Mouse (Mus musculus) layer of hippocampus, postnatal 25 days (tissue): ENCODE measurements at regions not wholly inside any gene's neighbourhood (a gene's known extent, or its start where the extent isn't known, plus 50 kb on each side); places are given as distances from the start of the nearest gene placed in this dataset.

Experiments used
- DNase-seq, 2 experiments: peaks; one replicate each; pipeline ENCODE4 v3.0.0; 2022; ENCODE audit warnings: mixed read lengths in 2 of 2, low spot score in 1 of 2; ENCODE audit errors: extremely low spot score in 1 of 2

DNA sequence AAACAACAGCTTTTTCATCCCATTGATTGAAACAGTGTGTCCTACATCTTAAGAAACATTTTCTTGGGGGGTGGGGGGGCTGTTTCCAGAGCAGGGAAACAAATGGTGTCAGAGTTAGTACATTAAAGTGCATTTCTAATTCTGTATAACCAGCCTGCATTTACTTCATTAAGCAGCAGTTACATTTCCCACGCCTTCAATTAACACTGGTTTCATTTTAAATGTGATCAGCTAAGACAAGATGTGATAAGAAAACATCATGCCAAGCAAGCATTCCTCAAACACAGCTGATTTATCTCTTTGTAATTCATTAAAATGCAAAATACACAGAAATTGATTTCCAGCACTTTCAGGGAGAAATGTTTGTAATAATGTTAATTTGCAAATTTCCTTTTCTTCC, 122.0 kb downstream of the Olfr1505 start:
- DNase-seq, result no peak

DNA sequence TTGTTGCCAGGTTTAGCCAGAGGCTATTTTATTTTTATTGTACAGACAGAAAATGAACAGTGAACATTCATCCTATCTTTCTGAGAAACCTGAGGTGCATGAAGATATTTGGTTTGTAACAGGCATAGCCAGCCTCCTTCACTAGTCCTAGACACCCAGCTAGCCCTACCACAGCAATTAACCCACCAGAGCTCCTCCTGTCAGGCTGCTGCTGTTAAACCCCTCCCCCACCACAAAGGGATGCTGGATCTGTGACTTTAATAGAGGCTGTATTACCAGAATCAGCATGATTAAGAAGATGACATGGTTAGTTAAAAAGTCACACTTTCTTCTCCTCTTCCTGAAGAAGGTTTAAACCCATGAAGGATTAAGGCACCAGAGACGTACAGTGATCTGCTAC, 122.5 kb downstream of the Olfr1505 start:
- no peak for DNase-seq

DNA sequence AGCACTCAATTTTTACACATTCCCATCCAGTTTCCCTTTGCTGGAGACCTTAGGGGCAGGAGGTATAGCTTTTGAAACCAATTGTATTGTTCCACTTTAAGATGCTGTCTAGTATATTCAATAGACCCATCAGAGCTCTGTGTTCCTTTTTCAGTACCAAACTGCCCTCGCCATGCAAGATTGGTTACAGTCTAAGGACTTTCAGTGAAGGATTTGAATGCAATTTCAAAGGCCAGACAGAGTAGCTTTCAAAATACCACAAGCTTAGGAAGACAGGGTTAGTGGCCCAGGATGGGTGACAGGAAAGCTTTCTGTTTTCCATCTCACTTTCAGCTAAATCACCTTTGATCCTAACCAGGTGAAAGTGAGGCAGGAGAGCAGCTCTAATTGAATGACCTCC, 123.4 kb downstream of the Olfr1505 start:
- DNase-seq, result no peak

DNA sequence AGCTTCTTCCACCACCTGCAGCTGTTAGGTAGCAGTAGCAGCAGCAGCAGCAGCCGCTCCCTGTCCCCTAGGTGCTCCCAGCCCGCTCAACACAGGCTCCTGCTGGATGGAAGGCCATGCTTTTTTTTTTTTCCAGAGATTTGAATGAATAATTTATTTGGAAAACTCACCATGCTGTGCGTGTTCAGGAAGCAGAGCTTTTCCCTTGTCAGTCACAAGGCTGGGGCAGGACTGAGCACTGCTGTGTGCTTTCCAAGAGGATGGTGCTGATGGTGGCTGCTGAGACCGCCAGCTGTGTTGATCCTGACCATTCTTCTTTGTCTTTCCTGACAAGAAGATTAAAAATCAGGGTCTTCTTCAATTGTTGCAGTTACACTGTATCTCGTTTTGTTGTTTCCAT, 129.4 kb downstream of the Olfr1505 start:
- no peak for DNase-seq

DNA sequence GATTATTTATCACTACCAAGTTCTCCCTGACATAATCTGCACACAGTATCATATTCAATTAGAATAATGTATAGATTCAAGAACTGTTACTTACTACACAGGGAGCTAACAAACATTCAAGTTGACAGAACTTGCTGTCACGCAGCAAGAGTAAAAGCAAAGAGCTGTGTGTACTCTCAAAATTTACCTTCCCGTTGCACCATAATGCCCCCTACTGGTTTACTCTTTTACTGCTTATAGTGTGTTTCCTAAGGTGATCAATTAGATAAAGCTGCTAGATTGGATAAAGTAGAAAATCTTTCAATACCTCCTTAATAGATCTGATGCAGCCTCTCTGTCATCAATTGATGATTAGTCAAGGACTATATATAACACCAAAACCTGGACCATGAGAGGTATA, 132.1 kb downstream of the Olfr1505 start:
- no peak for DNase-seq

DNA sequence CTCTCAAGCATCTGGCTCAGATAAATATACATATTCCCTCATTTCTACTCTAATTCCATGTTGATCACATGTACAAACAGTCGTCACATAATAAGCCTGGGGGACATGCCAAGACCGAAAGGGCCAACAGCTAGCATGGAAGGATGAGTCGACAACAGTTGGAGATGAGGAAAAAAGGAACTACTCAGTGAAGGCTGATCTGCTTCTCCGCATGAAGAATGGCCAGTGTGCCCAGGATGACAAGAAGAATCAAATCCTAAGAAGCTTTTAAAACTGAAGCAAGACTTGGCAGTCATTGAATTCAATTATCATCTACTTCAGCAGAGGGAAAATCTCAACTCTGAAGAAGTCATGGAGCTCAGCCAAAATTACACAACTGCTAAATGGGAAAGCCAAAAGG, 138.7 kb downstream of the Olfr1505 start:
- DNase-seq, result no peak

DNA sequence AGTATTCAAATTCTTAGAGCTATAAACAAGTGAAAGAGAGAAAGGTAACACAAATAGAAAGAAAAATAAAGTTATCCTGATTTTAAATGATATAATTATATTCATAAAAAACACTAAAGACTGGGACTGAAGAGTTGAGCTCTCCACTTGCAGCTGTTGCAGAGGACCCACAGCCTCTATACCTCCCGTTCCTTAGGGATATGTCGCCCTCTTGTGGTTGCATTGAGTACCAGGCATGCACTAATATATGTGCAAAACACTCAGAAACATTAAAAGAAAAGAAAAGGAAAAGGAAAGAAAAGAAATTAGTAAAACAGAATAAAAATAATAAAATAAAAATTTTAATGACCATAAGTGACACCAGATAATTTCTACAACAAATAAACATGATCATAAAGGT, 167.2 kb downstream of the Olfr1505 start:
- DNase-seq, result peak in 1 of 2 experiments; percentile 25

DNA sequence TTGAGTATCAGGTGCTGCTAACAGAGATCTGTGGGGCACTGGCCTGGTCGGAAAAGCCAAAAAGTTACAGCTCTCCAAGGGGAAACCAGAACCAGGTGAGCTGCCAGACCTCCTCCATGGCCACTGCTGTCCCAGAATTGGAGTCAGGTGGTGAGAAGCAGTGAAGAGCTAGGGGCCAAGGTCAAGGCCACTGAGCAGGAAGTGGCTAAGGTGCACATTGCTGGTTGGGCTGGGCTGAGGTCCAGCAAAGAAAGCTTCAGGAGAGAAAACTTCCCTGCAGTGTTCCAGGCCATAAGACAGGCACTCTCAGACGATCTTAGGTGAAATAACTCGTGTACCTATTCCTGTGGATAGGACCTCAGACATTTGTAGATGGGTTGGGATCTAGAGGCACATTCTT, 171.4 kb downstream of the Olfr1505 start:
- DNase-seq, result no peak

DNA sequence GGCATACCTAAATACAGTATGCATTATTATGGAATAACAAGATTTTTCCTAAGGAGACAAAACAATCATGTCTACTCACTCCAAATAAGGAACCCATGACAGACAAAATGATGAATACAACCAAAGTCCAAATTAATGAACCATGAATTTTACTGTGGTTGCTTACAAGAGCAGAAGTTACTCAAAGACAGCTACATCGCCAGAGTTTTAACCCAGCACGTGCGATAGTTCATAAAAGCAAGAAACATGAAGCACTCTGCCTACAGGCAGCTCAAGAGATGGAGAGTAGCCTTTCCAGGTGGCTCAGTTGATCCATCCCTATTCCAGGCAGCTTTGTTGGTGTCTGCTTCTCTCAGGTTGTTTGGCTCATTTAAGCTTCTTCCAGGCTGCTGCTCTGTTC, 176.8 kb downstream of the Olfr1505 start:
- DNase-seq, result no peak

DNA sequence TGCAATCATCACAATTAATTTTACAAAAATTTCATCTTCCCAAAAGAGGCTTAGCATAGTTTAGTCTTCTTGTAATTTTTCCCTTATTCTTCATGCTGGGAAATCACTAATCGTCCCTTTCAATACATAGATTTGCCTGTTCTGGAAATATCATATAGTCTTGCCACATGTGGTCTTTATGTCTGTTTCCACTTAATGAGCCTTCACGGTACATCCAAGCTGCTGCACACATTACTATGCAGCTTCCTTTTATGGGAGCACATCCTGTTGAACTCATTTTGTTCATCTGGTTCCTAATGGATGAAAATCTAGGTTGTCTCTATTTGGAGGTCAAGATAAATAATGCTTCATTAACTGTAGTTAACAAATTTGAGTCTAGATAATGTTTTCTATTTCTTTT, 180.9 kb downstream of the Olfr1505 start:
- no peak for DNase-seq

DNA sequence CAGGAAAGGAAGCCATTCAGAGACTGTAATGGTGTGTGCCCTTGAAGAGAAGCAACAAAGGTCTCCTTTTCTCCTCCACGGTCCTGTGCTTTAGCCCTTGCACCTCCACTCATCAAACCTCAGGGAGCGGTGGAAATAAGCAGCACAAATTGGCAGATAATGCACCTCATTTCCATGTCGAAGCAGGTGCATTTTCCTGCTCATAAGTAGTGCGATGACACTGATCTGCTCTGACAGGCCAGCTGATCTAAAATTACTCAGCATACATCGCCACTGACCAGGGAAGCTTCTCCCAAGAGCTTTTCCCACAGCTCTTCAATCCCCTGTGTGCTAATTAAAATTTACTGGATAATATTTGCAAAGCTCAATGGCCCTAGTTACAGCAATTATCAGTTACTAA, 182.9 kb downstream of the Olfr1505 start:
- DNase-seq, result no peak

DNA sequence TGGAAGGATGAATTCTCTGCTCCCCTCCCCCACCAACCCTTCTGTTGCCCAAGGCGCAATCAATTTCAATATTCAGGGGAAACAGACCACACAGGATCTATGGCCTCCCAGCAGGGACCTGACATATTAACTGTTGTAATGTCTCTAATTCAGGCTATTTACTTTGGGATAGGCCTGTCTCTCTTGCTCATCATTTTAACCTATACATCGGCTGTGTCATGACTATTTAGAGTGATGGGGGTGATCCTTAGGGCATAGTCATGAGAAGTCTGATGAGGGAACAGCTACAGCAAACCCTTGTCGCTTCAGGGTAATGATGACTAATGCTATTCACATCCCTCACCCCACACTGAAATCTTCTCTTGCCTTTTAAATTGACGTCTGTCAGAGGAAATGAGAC, 195.8 kb downstream of the Olfr1505 start:
- DNase-seq, result no peak

DNA sequence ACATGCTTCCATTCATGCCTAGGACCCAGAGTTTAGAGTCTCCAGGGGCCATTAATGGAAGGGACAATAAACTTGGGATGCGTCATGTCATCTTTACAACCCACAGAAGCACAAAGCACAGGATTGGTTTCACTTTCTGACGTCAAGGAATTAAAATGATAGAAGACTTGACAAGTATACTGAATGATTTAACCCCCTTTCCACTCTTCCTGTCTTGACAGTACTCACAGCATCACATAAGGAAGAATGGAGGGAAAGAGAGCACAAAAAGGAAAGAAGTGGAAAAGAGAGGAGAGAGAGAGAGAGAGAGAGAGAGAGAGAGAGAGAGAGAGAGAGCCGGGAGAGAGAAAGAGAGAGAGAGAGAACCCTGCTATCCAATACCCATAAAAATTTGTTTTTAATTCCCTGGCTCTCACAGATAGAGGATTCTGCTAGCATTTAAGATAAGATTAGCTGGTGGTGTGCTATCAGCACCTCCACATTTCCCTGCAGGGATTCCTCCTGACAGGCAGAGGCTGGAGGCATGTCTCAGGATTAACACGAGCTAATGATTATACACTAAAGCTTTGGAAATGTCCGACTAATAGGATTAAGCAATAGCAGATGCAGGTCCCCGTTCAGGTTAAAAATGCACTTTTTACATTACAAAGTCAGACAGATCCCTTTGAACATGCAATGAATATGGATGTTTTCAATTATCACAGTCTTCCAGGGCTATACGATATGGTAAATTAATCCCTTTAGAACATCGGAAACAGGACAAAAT, 210.2 kb downstream of the Olfr1505 start:
- no peak for DNase-seq

DNA sequence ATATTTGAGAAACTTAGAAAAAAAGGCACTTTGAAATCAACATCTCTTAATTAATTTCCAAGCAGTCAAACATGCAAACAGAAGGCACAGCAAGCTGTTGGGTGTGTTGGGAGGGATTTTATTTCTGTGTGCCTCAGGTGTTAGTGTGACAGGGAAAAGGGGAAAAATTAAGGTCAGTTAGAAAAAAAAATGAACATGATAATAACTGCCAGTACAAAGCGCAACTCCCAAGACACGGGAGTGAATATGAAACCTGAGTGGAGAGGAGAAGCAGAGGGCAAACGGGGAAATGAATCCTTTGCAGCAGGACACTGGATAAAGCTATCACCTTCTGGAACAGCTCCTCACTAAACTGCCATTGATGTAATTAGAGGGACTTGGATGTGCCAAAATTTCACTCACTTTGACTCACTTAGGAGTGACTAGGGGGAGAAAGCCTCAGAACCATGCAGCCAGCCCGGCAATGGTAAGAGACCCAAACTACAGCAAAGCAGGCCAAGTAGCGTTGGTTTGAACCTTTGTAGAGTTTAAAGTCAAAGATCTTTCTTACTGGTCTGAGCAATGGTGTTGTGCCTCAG, 211.0 kb downstream of the Olfr1505 start:
- DNase-seq, result no peak

DNA sequence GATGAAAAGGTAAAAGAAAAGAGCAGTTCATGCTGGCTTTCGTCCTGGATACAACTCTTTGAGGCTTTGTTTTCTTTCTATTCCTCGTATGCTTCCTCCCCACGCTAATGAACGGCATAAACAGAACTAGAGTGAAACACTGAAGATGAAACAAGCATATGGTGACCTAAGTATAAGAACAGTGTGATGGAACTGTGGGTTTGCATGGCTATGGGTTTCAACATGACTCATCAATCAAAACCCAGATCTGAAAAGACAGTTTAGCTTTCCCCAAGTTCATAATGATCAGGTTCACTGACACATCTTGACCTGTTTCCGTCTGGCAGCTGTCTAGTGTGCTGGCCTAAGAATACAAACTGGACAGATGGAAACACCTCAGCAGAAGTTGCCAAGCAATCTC, 211.7 kb downstream of the Olfr1505 start:
- no peak for DNase-seq

DNA sequence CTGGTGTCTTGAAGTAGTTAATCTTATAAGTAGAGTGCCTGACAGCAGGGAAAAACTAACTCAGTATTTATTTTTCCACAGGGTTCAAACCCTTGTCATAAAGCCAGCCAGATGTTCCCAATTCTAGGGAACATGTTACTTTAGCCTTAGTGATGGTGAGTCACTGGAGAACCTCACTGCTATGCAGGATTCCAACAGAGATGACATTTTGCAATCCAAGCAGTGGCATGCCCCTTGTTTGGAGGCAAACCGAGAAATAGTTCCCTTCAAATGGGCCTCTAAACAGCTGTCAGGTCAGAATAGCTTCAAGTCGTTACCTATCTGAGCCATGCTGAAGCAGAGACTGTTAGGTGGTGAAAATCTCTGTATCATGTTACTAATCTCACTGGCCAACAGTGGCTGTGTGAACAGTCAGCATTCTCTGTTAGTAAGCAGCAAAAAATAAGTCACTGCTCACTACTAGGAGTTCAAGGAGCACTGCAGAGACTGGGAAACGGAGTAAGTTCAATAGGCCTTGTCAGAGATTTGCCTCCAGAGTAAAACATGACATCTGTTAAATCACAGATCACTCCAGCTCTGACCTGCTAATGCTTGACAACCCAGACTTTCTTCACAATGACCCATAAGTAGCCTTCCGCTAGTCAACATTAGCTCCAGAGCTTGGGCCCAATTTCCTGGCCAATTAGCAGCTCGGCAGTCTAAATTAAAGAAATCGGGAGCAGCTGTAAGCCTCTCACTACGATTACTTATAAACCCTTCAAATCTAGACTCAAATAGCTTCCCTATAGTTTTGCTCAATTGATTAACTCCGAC, 215.3 kb downstream of the Olfr1505 start:
- DNase-seq, result no peak

DNA sequence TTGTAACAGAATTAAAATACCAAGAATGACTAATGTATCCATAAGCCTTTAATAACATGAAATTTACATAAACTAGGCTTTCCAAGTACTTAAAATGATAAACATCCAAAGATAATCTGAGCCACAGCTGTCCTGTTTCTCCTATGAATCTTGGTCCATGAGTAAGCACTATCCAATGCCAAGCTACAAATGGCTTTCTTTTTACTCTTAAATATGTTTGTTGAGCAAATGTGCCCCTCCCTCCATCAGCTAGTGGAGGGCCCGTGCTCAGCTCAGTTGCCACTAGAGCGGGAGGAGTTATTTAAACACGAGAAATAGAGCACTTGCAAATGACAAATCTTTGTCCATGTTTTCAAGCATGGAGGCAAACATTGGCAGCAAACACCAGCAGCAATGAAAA, 247.9 kb downstream of the Olfr1505 start:
- no peak for DNase-seq

DNA sequence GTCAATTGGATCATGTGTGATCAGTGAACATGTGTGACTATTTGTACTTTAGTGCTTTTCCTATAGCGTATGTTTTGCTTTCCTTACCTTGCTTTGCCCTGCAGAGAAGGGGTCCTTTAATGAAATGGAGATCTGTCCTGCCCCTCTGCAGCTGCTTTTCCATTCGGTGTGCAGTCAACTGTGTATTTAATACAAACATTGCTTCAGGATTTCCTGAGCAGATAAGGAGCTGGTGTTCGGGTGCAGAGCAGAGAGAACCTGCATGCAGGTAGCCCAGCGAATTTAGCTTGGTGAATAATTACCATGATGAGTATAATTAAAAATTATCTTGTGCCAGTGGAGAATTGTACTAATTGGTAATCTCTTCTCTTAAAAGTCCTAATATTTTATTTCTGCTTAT, 249.4 kb downstream of the Olfr1505 start:
- DNase-seq, result no peak

DNA sequence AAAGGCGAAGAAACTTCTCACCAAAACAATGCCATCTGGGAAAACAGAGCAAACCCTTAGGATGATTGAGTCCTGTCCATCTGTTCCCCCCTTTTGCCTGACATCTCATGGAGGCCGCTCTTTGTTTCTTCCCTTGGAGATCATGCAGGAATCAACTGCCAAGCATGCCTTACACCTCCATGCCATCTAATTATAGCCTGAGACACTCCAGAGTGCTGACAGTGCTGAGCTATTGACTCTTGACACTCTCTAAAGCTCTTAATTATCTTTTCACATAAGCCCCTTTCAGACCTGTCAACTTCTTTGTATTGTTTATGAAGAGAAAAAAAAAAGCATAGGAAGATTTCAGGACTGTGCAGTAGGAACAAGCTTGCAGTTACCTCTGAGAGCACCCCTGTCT, 252.4 kb downstream of the Olfr1505 start:
- DNase-seq, result no peak

DNA sequence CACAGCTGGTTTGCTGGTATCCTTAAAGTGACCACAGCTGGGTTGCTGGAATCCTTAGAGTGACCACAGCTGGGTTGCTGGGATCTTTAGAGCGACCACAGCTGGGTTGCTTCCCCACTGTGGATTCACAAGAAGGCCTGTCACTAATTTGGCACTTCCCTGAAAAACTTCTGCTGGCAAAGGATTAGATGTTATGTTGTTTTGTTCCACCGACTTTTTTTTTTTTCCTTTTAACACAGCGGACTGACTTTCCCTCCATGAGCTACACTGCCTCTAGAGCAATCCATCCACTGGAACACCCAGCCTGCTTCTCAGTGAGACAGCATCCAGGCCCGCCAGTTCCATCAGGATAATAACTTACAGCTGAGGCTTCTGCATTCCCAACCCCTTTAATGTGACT, 266.9 kb downstream of the Olfr1505 start:
- no peak for DNase-seq

DNA sequence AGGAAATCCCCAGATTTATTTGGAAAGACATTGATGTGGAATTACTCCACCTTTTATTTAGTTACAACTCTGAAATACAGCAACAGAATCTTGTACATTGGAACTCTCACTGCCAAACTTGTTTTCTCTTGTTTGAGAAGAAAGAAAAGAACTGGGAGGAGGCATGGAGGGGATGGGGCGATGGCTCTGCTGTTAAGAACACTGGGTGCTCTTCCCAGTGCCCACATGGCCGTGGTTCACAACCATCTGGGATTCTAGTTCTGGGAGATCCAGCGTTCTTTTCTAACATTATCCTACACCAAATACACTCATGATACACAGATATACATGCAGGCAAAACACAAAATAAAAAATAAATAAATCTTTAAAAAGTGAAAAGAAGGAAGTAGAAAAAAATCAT, 267.6 kb downstream of the Olfr1505 start:
- DNase-seq, result no peak
